Mouse (Mus musculus): ENCODE results near the gene Fam53b. TPM values are rescaled to one million over a fixed set of nuclear protein-coding genes. Genes with fewer than 3 reads are reported as not detected.
A peak's percentile ranks its signal among the peaks of the same experiment; 100 is the strongest.
"Not testable (repeated sequence)": the region's sequence is repeated elsewhere in the genome, so short reads cannot be mapped to it uniquely, and the experiment has no call there.

Gene Fam53b
- polyA plus RNA-seq, 1 experiment from 2014 or later: 14.7 TPM

DNA sequence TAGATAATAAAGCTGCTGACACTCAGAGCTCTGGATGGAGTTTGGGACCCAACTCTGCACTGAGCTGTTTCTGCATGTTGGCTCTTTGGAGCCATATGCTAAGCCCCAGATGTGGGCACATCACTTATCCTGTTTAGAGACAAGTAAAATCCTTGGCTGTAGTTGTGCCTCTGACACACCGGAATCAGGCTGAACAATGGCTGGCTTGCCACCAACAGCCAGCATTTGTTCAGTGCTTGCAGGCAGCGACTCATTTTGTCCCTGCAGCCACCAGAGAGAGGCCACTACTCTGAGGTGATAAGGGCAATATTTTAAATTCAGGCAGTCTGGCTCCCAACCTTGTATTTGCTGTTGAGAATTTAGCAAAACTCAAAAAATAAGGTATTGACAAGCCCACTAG, 145.1 kb downstream of the Fam53b start:
- WGBS: 46% methylated on average over 2 of the region's 2 CpGs
- H3K27ac ChIP-seq (ENCODE audit: low read depth, low read length): no peak overlapping the region
- no peak overlapping the region for H3K4me2 ChIP-seq (ENCODE audit: low read length)
- ATAC-seq: no peak
- no peaks in the 10 kb centered on the region for H3K4me1 ChIP-seq (ENCODE audit: control insufficient read depth, insufficient read depth, low read depth, low read length)
- no peaks in the 10 kb centered on the region for H3K27me3 ChIP-seq (replicated peaks; ENCODE audit: control insufficient read depth, insufficient read depth, low read length)
- H3K9ac ChIP-seq (ENCODE audit: low read depth, low read length): no peak overlapping the region
- no peaks in the 10 kb centered on the region for H3K9me3 ChIP-seq (ENCODE audit: control insufficient read depth, low read length)
- H3K36me3 ChIP-seq (ENCODE audit: control insufficient read depth, insufficient read depth, low read length): no peaks in the 10 kb centered on the region
- no peak overlapping the region for H3K4me3 ChIP-seq (ENCODE audit: low read length)

DNA sequence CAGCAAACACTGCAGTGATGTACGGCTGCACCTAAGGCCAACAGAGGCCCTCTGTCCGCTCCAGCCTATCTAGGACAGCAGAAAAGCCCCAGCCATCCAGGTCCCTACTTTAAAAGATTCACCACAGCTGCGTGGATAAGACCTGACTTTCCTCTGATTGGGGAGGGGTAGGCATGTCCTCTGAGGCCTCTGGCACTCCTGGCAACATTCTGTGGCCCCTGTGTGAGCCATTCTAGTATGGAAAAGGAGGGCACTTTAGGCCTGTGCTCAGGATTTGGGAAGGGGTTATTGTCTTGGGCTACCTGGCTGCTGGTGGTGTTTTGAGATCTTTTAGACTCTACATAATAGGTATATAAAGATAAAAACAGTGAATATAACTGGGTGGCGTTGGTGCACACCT, 147.2 kb downstream of the Fam53b start:
- H3K4me3 ChIP-seq (ENCODE audit: low read length): no peak overlapping the region
- no peak overlapping the region for H3K27ac ChIP-seq (ENCODE audit: low read depth, low read length)
- H3K27me3 ChIP-seq (replicated peaks; ENCODE audit: control insufficient read depth, insufficient read depth, low read length): no peaks in the 10 kb centered on the region
- 84% methylated on average over 4 of the region's 4 CpGs for WGBS
- H3K4me1 ChIP-seq (ENCODE audit: control insufficient read depth, insufficient read depth, low read depth, low read length): no peaks in the 10 kb centered on the region
- H3K4me2 ChIP-seq (ENCODE audit: low read length): no peak overlapping the region
- no peak for ATAC-seq
- no peaks in the 10 kb centered on the region for H3K9me3 ChIP-seq (ENCODE audit: control insufficient read depth, low read length)
- no peak overlapping the region for H3K9ac ChIP-seq (ENCODE audit: low read depth, low read length)
- no peaks in the 10 kb centered on the region for H3K36me3 ChIP-seq (ENCODE audit: control insufficient read depth, insufficient read depth, low read length)

DNA sequence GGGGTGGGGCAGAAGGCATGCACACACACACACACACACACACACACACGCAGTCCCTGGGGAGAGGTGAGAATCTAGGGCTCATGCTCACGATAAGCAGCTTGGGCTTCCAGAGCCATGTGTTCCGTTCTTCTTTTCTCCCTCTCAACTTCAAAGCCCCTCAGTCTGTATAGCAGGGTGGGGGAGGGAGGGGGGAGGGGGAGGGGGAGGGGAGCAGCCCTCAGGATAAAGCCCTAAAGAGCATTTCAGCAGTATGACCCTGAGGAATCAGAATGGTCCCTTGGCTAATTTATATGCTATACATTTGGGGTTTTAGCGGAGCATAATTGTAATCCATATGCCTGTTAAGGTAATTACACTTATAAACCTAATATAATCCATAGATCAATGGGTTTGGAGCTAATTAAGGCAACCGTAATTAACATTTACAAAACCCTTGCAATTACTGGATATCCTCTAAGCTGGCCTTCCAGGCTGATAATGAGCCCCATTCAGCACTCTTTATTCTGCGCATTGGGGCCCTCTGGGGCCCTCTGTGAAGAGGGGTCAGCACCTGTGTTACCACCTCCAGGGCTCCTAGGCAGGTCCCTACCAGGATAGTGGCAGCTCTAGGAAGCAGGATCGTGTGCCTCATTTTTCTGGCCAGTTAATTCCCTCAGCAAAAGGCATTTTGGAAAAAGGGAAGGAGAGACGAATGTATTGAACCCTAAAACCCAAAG, 147.9 kb downstream of the Fam53b start:
- Histone ChIP-seq H3K4me2 (ENCODE audit: low read length) (no peak overlapping the region), H3K27me3 (replicated peaks; ENCODE audit: control insufficient read depth, insufficient read depth, low read length) (no peaks in the 10 kb centered on the region), H3K4me3 (ENCODE audit: low read length) (no peak overlapping the region), H3K9me3 (ENCODE audit: control insufficient read depth, low read length) (no peaks in the 10 kb centered on the region), H3K27ac (ENCODE audit: low read depth, low read length) (no peak overlapping the region), H3K36me3 (ENCODE audit: control insufficient read depth, insufficient read depth, low read length) (no peaks in the 10 kb centered on the region), H3K4me1 (ENCODE audit: control insufficient read depth, insufficient read depth, low read depth, low read length) (no peaks in the 10 kb centered on the region), H3K9ac (ENCODE audit: low read depth, low read length) (no peak overlapping the region)
- WGBS: 53% methylated on average over 7 of the region's 8 CpGs
- 0 out of 2 replicates have a peak, but pooled peaks have one; percentile 17 for ATAC-seq

DNA sequence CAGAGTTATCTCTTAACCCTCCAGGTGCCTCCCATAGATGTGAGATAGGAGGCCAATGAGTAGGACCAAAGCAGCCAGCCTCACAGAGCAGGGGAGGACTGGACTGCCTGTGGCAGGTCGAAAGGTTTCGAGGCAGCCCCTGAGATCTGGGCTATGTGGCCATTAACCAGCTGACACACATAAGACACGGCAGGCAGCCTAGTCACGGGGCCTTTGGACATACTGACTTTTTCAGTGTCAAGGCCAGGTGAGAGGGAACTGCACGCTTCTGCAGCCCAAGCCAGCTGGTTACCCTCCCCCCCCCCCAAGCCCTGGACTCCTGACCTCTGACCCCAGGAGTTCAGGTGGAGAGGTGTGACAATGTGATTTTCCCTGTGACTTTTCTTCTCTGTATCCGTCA, 148.9 kb downstream of the Fam53b start:
- no peak for ATAC-seq
- Histone ChIP-seq H3K9me3 (ENCODE audit: control insufficient read depth, low read length) (no peaks in the 10 kb centered on the region), H3K9ac (ENCODE audit: low read depth, low read length) (no peak overlapping the region), H3K4me3 (ENCODE audit: low read length) (no peak overlapping the region), H3K4me1 (ENCODE audit: control insufficient read depth, insufficient read depth, low read depth, low read length) (no peaks in the 10 kb centered on the region), H3K27me3 (replicated peaks; ENCODE audit: control insufficient read depth, insufficient read depth, low read length) (no peaks in the 10 kb centered on the region), H3K36me3 (ENCODE audit: control insufficient read depth, insufficient read depth, low read length) (no peaks in the 10 kb centered on the region), H3K27ac (ENCODE audit: low read depth, low read length) (no peak overlapping the region), H3K4me2 (ENCODE audit: low read length) (no peak overlapping the region)
- WGBS: 77% methylated on average over 6 of the region's 6 CpGs

DNA sequence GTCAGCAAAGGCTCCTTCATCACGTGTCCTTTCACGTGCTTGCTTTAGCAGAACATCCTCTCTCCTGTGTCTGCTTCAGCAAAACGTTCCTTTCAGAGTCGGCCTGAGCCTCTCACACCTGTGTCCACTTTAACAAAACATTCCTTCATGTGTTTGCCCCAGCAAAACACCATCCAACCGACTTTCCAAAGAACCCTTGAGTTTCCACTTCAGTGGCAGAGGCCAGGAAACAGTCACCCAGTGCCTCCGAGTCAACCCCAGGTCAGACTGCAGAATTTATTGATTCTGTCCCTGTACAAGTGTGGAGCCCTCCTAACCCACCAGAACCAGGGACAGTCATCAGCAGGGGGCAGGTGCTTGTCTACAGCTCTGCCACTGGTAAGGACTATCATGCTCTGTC, 150.9 kb downstream of the Fam53b start:
- H3K4me1 ChIP-seq (ENCODE audit: control insufficient read depth, insufficient read depth, low read depth, low read length); H3K9ac ChIP-seq (ENCODE audit: low read depth, low read length); H3K4me3 ChIP-seq (ENCODE audit: low read length); ATAC-seq; H3K4me2 ChIP-seq (ENCODE audit: low read length); H3K27ac ChIP-seq (ENCODE audit: low read depth, low read length); H3K27me3 ChIP-seq (replicated peaks; ENCODE audit: control insufficient read depth, insufficient read depth, low read length); H3K36me3 ChIP-seq (ENCODE audit: control insufficient read depth, insufficient read depth, low read length); H3K9me3 ChIP-seq (ENCODE audit: control insufficient read depth, low read length): not testable (repeated sequence)
- WGBS: 74% methylated on average over 6 of the region's 6 CpGs

Other genes starting within 250 kb of the Fam53b start
- gene Oat, start 237.5 kb downstream of the Fam53b start, polyA plus RNA-seq (2015; fragmentation: Nextera tagmentation; extraction: Ambion mirVana): 124 and 133 TPM in 2 replicates
- 0.24 and 0.29 TPM in 2 replicates for gene Nkx1-2, start 214.2 kb downstream of the Fam53b start, polyA plus RNA-seq (2015; fragmentation: Nextera tagmentation; extraction: Ambion mirVana)
- 56.2 and 56.4 TPM in 2 replicates for gene Lhpp, start 203.2 kb downstream of the Fam53b start, polyA plus RNA-seq (2015; fragmentation: Nextera tagmentation; extraction: Ambion mirVana)
- 79.0 and 87.6 TPM in 2 replicates for gene Eef1akmt2, start 38.8 kb upstream of the Fam53b start, polyA plus RNA-seq (2015; fragmentation: Nextera tagmentation; extraction: Ambion mirVana)
- 34.0 and 35.7 TPM in 2 replicates for gene Abraxas2, start 45.3 kb upstream of the Fam53b start, polyA plus RNA-seq (2015; fragmentation: Nextera tagmentation; extraction: Ambion mirVana)
- gene Zranb1, start 117.3 kb upstream of the Fam53b start, polyA plus RNA-seq (2015; fragmentation: Nextera tagmentation; extraction: Ambion mirVana): 14.1 and 14.9 TPM in 2 replicates

All from hindbrain, embryonic 16.5 days (tissue).